Mouse (Mus musculus): ENCODE measurements at regions not wholly inside any gene's neighbourhood (a gene's known extent, or its start where the extent isn't known, plus 50 kb on each side); places are given as distances from the start of the nearest gene placed in this dataset.

- DNase-seq, result no peak
- intact Hi-C loops (cut with DNase I), result no loop called here
These were observed 282.1 kb upstream of the Rasa1 start for GRCm38 (mm10) chr13:85570886-85571527.

GRCm38 (mm10) chr13:85557821-85558220, 268.9 kb upstream of the Rasa1 start:
- intact Hi-C loops (cut with DNase I), result no loop called here
- no peak for DNase-seq

GRCm38 (mm10) chr13:85556101-85556853, 267.3 kb upstream of the Rasa1 start:
- peak in 1 of 2 experiments; percentile 11 for DNase-seq
- intact Hi-C loops (cut with DNase I), result no loop called here

GRCm38 (mm10) chr13:85553072-85553471, 264.1 kb upstream of the Rasa1 start:
- intact Hi-C loops (cut with DNase I), result no loop called here
- no peak for DNase-seq

DNA sequence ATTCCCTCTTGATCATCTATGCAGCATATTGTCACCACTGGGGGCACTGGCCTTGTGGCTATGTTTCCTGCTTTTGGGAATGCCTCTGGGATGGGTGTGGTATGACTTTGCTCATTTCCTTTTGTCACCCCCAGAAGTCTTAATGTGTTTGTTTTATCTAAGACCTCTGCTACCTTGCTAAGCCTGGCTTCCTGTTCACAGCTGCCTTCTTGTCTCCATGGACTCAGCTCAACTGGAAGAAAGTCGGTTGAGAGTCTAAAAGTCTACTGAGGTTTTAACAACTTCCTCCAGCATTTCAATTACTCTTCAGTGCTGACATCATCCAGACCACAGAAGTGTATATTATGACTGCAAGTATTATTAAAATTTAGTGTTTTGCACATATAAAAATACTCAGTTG, 220.7 kb upstream of the Rasa1 start:
- intact Hi-C loops (cut with DNase I), result no loop called here
- DNase-seq, result no peak

GRCm38 (mm10) chr13:85508552-85508951, 219.6 kb upstream of the Rasa1 start:
- DNase-seq, result no peak
- intact Hi-C loops (cut with DNase I), result no loop called here

DNA sequence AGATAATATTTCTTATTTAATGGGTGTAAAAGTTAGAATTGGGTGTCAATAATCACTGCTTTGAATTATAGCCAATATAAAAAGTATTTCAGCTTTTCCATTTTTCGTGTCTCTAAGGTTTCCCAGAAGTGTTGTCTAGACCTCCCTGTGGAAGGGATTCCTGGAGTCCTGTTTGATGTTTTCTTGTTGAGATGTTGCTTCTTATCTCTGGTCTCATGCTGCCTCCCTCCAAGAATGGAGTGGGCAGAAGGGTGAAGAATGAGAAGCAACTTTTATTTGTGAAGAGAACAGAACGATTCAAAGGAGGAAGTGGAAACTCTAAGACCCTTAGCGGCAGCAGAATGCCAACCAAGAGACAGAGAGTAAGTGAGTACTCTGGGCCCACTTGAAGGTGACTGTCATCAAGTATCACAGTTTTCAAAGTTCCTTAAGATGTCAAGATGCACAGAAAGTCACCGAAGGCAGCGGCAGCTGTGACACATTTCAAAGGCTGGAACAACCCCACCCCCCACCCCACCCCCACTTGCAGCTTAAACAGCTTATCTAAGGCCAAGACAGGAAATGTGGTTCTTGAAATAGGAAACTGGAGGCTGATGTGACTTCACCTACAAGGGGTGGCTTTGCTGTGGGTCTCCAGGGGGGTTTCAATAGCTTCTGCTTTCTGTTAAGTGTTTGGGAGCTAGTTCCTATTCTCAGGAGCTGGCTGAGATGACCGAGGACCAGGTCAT, 218.6 kb upstream of the Rasa1 start:
- no peak for DNase-seq
- intact Hi-C loops (cut with DNase I), result no loop called here

GRCm38 (mm10) chr13:85506875-85507274, 217.9 kb upstream of the Rasa1 start:
- DNase-seq, result no peak
- intact Hi-C loops (cut with DNase I), result no loop called here

DNA sequence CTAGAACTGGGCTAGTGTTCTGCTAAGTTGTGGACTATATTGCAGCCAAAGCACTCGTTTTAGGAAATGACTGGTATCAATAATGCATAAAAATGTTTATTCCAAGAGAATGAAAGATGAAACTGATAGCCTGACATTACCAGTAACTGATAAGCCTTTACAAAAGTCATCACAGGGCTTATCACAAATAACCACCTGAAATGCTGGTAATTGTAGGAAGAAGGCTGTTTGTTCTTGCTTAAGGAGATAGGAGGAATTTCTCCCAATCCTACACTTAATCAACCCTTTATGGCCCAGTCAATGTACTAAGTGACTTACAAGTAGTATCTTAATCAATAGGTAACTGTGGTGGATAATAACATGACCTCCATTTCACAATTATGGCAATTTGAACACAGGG, 217.1 kb upstream of the Rasa1 start:
- no peak for DNase-seq
- intact Hi-C loops (cut with DNase I), result no loop called here

- intact Hi-C loops (cut with DNase I), result no loop called here
- no peak for DNase-seq
These were observed 216.1 kb upstream of the Rasa1 start for GRCm38 (mm10) chr13:85505046-85505445.

- intact Hi-C loops (cut with DNase I), result no loop called here
- no peak for DNase-seq
These were observed 215.1 kb upstream of the Rasa1 start for GRCm38 (mm10) chr13:85504001-85504400.

- intact Hi-C loops (cut with DNase I), result no loop called here
- DNase-seq, result no peak
These were observed 209.8 kb upstream of the Rasa1 start for GRCm38 (mm10) chr13:85498696-85499095.

DNA sequence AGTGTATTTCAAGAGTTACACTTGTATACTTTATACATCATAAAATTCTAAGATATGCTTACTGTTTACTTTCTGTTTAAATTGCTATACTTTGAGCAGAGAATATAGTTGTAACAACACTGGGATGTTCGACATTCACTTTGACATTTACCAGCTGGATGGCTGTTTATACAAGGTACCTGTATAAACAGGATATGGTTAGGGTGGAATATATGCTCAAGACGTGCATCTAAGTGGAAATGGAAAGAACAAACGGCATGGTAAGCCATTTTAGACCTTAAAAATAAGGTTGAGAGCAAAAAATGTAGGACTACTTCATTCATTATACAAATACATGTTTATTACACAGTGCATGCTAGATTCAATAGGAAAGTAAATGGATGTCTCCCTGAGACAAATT, 195.9 kb upstream of the Rasa1 start:
- DNase-seq, result no peak
- intact Hi-C loops (cut with DNase I), result no loop called here

DNA sequence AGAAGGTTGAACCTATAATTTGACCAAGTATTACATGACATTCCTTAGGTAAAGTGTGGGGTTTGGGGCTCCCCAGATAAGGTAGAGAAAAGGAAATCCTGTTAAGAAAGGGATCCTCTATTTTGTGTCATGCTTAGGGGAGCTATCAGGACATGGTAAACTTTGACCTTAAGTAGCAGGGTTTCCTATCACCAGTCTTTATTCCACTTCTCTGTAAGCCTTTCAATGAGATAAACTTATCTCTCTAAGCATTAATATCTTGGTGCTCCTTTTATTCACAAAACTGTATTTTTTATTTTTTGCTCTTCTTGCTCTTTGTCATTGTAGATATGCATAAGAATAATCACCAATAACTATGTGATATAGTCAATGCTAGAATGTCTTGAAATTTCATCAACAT, 194.4 kb upstream of the Rasa1 start:
- intact Hi-C loops (cut with DNase I), result no loop called here
- DNase-seq, result no peak

- no peak for DNase-seq
- intact Hi-C loops (cut with DNase I), result no loop called here
These were observed 190.5 kb upstream of the Rasa1 start for GRCm38 (mm10) chr13:85479405-85479804.

DNA sequence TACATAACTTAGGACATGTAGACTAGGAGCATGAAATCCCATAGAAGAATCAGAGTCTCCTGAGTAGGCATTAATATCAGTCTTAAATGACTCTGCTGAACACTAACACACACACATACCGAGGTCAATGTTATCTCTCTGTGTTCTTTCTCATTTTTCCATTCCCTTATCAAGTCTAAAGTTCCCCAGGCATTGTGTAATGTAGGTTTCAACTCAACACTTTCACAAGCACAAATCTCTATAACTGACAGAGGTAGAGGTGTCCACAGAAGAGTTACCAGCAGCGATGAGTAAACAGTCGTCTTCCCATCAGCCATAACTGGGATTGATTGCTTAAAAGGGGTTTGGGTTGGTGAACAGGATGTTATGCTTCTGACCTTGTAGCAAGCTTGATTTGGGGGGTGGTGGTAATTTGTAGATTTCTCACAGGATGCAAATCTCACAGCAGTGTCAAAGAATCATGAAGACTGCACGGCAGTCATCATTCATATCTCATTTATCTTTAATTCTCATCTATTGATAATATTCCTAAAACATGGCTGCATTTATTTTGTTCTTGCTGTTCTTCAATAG, 187.4 kb upstream of the Rasa1 start:
- intact Hi-C loops (cut with DNase I), result no loop called here

DNA sequence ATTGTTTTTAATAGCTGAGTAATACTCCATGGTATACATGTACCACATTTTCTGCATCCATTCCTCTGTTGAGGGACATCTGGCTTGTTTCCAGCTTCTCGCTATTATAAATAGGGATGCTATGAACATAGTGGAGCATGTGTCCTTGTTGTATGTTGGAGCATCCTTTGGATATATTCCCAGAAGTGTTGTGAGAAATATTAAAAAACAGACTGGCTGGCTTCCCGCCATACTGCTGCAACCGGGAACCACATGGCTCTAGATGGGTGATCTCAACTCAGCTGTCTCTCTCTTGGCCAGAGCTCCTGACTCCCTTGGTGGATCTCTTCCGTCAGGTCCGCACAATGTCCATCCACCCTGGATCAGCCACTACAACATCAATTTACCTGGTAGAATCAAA, 182.4 kb upstream of the Rasa1 start:
- intact Hi-C loops (cut with DNase I), result no loop called here
- DNase-seq, result no peak

More for the DNA sequence above, 187.4 kb upstream of the Rasa1 start:
- no peak for DNase-seq

- intact Hi-C loops (cut with DNase I), result no loop called here
- DNase-seq, result no peak
These were observed 170.5 kb upstream of the Rasa1 start for GRCm38 (mm10) chr13:85459387-85459786.

DNA sequence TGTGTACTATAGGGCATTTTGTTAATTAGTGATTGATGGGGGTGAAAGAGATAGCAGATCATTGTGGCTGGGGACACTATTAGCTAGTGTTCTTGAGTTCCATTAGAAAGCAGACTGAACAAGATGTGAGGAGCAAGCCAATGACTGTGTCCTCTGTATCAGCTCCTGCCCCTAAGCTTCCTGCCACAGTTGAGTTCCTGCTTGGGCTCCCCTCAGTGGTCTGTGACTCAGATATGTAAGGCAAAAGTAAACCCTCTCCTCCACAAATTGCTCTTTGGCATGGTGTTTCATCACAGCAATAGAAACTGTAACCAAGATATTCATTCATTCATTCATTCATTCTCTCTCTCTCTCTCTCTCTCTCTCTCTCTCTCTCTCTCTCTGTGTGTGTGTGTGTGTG, 169.7 kb upstream of the Rasa1 start:
- no peak for DNase-seq
- intact Hi-C loops (cut with DNase I), result no loop called here

GRCm38 (mm10) chr13:85439581-85439980, 150.7 kb upstream of the Rasa1 start:
- intact Hi-C loops (cut with DNase I), result no loop called here
- no peak for DNase-seq

GRCm38 (mm10) chr13:85437875-85438274, 148.9 kb upstream of the Rasa1 start:
- intact Hi-C loops (cut with DNase I), result no loop called here
- no peak for DNase-seq
